Mouse (Mus musculus) erythroblast, embryonic 14.5 days (primary cell): ENCODE data around the gene Anks1b.

Experiments used
- GATA1 ChIP-seq: IDR thresholded peaks from 2 replicates; pipeline ENCODE4 v1.6.1; 2012; ENCODE audit warnings: low read length, inconsistent platforms, mixed read lengths
- TAL1 ChIP-seq: IDR thresholded peaks from 3 replicates; pipeline ENCODE4 v1.6.1; 2012; ENCODE audit warnings: low read length, inconsistent platforms, mixed read lengths

- no peak for TF ChIP-seq GATA1
- no peak for TF ChIP-seq TAL1
Measured at GRCm38 (mm10) chr10:90697413-90697812, 824.1 kb downstream of the Anks1b start.
